Mouse (Mus musculus) E14TG2a.4 (cell line): ENCODE measurements at regions not wholly inside any gene's neighbourhood (a gene's known extent, or its start where the extent isn't known, plus 50 kb on each side); places are given as distances from the start of the nearest gene placed in this dataset.

Experiments used
- CTCF ChIP-seq: conservative IDR thresholded peaks from 2 replicates; pipeline ENCODE4 v1.5.1; 2014; ENCODE audit warnings: low read length
- POU5F1 ChIP-seq: IDR thresholded peaks from 2 replicates; pipeline ENCODE4 v1.6.1; 2014; ENCODE audit warnings: low read length, borderline replicate concordance

- TF ChIP-seq CTCF (no peak), POU5F1 (no peak)
These were observed 52.5 kb upstream of the Adgra1 start for GRCm38 (mm10) chr7:139781513-139781912.
